In the genomic region with DNA sequence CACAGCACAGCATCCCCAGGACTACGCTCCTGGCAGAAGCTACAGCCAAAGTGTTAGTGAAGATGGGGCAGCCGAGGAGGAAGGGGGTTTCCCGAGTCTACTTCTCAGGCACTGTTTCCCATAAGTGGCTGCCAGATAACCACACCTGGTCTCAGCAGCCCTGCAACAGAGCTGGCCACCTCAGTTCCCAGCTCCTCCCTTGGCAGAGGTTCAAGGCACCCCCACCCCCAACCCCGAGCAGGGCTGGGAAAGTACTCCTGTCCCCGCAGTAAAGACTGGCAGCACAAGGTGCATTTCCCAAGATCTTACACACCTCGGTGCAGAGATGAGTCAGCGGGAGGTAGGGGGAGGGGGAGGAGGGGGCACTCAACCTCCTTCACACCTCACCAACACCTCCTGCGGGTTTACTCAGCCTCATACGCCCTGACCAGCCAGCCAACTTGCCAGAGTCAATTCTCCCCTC, we compare ENCODE assay signal across 9 mouse cellular contexts. TPM values are rescaled to one million over a fixed set of nuclear protein-coding genes. Genes with fewer than 3 reads are reported as not detected.
DNase-seq lines count a peak whose midpoint lies in the region; ATAC-seq and TF ChIP-seq lines count a peak whose summit lies in the region.
"Had no signal": no experiment of that assay in that cellular context is flagged by ENCODE, and none has a peak within 500 bp of the region (broad histone marks: within the 10 kb centered on the region; RNA-seq: fewer than 3 reads in every experiment).

No protein-coding gene starts in this region.

- no peaks in the 10 kb centered on the region for H3K27me3 ChIP-seq in kidney, postnatal 0 days (ENCODE audit: insufficient read depth, low read length)
- H3K27me3 ChIP-seq in ES-Bruce4 (ENCODE audit: control insufficient read depth, insufficient read depth, low read length, poor library complexity, severe bottlenecking), result no peaks in the 10 kb centered on the region
- no peaks in the 10 kb centered on the region for H3K27me3 ChIP-seq in embryonic facial prominence, embryonic 13.5 days

- no peak for TF ChIP-seq EP300 in ES-Bruce4 (IDR thresholded peaks at IDR 0.05; ENCODE audit: insufficient read depth, low read depth, low read length)

- no peak for TF ChIP-seq CTCF in kidney, postnatal 0 days (IDR thresholded peaks at IDR 0.05; ENCODE audit: low read depth)
- TF ChIP-seq CTCF in ES-Bruce4 (IDR thresholded peaks at IDR 0.05; ENCODE audit: low read depth, low read length), result no peak

- H3K9me3 ChIP-seq in kidney, postnatal 0 days (replicated peaks; ENCODE audit: low read length), result no peaks in the 10 kb centered on the region
- H3K9me3 ChIP-seq in ES-Bruce4 (replicated peaks; ENCODE audit: control insufficient read depth, insufficient read depth, low read length, poor library complexity, severe bottlenecking), result no peaks in the 10 kb centered on the region
- H3K9me3 ChIP-seq in embryonic facial prominence, embryonic 13.5 days, result no peaks in the 10 kb centered on the region

- ATAC-seq in kidney, postnatal 0 days (replicated peaks; ENCODE audit: low FRiP score, low read depth), result peak; percentile 78
- 0 out of 2 replicates have a peak, but pooled peaks have one; percentile 62 for ATAC-seq in embryonic facial prominence, embryonic 13.5 days (ENCODE audit: insufficient number of reproducible peaks, insufficient read depth, low FRiP score, low TSS enrichment, low read depth)

- no peak for TF ChIP-seq POLR2A in ES-Bruce4 (IDR thresholded peaks at IDR 0.05; ENCODE audit: insufficient read depth, low read length)

- no peak for DNase-seq in kidney, postnatal 0 days (ENCODE audit: low spot score)
- no peak for DNase-seq in kidney, adult 11 months
- DNase-seq in natural killer cell, adult 2 months (ENCODE audit: low spot score in 2 of 2), result peak; percentile 69 to 81
- DNase-seq in layer of hippocampus, postnatal 10 days (ENCODE audit: low spot score in 2 of 2), result no peak
- DNase-seq in layer of hippocampus, adult 11-12 months (ENCODE audit: low spot score), result no peak
- DNase-seq: kidney, adult 9 months; left cerebral cortex, postnatal 4 days had no signal

- H3K4me2 ChIP-seq in kidney, postnatal 0 days (ENCODE audit: low read length), result no peak overlapping the region
- H3K4me2 ChIP-seq in embryonic facial prominence, embryonic 13.5 days, result no peak overlapping the region

- no peaks in the 10 kb centered on the region for H3K36me3 ChIP-seq in kidney, postnatal 0 days (ENCODE audit: insufficient read depth, low read length)
- no peaks in the 10 kb centered on the region for H3K36me3 ChIP-seq in ES-Bruce4 (ENCODE audit: control insufficient read depth, insufficient read depth, low read length, poor library complexity, severe bottlenecking)
- no peaks in the 10 kb centered on the region; the same call in 1 of the 2 replicates for H3K36me3 ChIP-seq in embryonic facial prominence, embryonic 13.5 days

- H3K27ac ChIP-seq in kidney, postnatal 0 days, result no peak overlapping the region
- no peak overlapping the region for H3K27ac ChIP-seq in ES-Bruce4 (ENCODE audit: insufficient read depth, low read length)
- no peak overlapping the region for H3K27ac ChIP-seq in embryonic facial prominence, embryonic 13.5 days

- H3K4me1 ChIP-seq in kidney, postnatal 0 days (replicated peaks; ENCODE audit: insufficient read depth, low read length), result no peaks in the 10 kb centered on the region; the same call in 1 of the 2 replicates
- H3K4me1 ChIP-seq in ES-Bruce4 (ENCODE audit: control insufficient read depth, insufficient read depth, low read length), result peaks cover 18% of the 10 kb centered on the region
- peaks cover 45% of the 10 kb centered on the region for H3K4me1 ChIP-seq in embryonic facial prominence, embryonic 13.5 days

- WGBS in kidney, postnatal 0 days, result 42% methylated on average over 9 of the region's 9 CpGs
- 67% methylated on average over 9 of the region's 9 CpGs for WGBS in embryonic facial prominence, embryonic 13.5 days

- no peak overlapping the region for H3K4me3 ChIP-seq in kidney, postnatal 0 days (replicated peaks; ENCODE audit: low read depth, low read length)
- H3K4me3 ChIP-seq in ES-Bruce4 (ENCODE audit: low read depth, low read length), result no peak overlapping the region
- H3K4me3 ChIP-seq in embryonic facial prominence, embryonic 13.5 days, result no peak overlapping the region

- H3K9ac ChIP-seq in kidney, postnatal 0 days (ENCODE audit: low read depth, low read length), result no peak overlapping the region
- H3K9ac ChIP-seq in ES-Bruce4 (ENCODE audit: low read depth, poor library complexity, severe bottlenecking), result peak overlapping the region; percentile 16; the same call in 1 of the 2 replicates
- H3K9ac ChIP-seq in embryonic facial prominence, embryonic 13.5 days, result no peak overlapping the region

RNA-seq across cellular contexts. Expression of a gene that starts 14.2 kb away (rescaled TPM):
- polyA plus RNA-seq in kidney, postnatal 0 days (2015; fragmentation: Nextera tagmentation; extraction: Ambion mirVana), result 1.7 and 1.8 TPM in 2 replicates
- polyA plus RNA-seq in ES-Bruce4 (2011; ENCODE audit: insufficient read depth, insufficient read length, low read depth, missing spikeins), result 7.7 and 10.1 TPM in 2 replicates
- polyA plus RNA-seq in embryonic facial prominence, embryonic 13.5 days (2015; fragmentation: Nextera tagmentation; extraction: Ambion mirVana), result 3.3 and 3.6 TPM in 2 replicates
- total RNA-seq in layer of hippocampus, postnatal 10 days (2021), result 100 to 1,000 TPM in 1 of 2 experiments, 10 to 100 TPM in 1; 94.1 to 106 TPM

Comparison
In these comparisons a context has a peak if more than half of its experiments do, and no peak if none do; other contexts are left out.
1. DNase-seq: peak in natural killer cell, adult 2 months (2 of 2); none in kidney, postnatal 0 days (single experiment), kidney, adult 11 months (single experiment), layer of hippocampus, postnatal 10 days (0 of 2) and layer of hippocampus, adult 11-12 months (single experiment).